Mouse (Mus musculus) testis, adult 2 months (tissue): ENCODE results near the gene Mrm3.

Experiments used
- CTCF ChIP-seq: fragments of 200-500 bp; IDR thresholded peaks from 2 replicates; pipeline ENCODE4 v1.5.1; 2012; ENCODE audit warnings: low read depth, mild to moderate bottlenecking, inconsistent platforms, low read length, moderate library complexity; ENCODE audit not compliant: control insufficient read depth, insufficient read depth, insufficient replicate concordance
- POLR2A ChIP-seq: fragments of 200-500 bp; IDR thresholded peaks from 2 replicates; pipeline ENCODE4 v1.6.1; 2012; ENCODE audit warnings: low read depth, mild to moderate bottlenecking, inconsistent platforms, low read length, moderate library complexity; ENCODE audit not compliant: control insufficient read depth

DNA sequence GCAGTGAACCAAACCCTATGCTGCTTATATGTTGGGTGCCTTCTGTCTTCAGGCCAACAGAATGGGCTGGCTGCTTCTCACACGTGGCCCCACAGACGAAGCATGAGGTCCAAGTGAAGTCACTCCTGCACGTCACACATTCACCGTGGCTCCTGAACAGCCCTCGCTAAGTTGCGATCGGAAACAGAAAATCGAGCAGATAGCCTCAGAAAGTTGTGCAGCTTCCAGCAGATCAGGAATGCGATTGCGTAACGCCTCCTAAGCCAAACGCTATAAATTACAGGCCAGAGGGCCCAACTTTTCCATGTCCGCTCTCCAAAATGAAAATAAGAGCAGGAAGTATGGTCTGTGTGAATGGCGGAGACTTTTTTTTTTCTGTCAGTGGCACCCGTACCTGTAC, 48.9 kb downstream of the Mrm3 start:
- TF ChIP-seq CTCF (no peak), POLR2A (no peak)
